Mouse (Mus musculus) midbrain, embryonic 15.5 days (tissue): Measurements from ENCODE around the gene Rusc2. TPM values are rescaled to one million over a fixed set of nuclear protein-coding genes. Genes with fewer than 3 reads are reported as not detected.

ENCODE experiments used
- ATAC-seq: fragments of 200-750 bp; cut with Nextera tagmentation; replicated peaks from 2 replicates; pipeline ENCODE4 v1.8.0; 2017; ENCODE audit warnings: moderate TSS enrichment
- H3K27ac ChIP-seq: fragments of 300-500 bp; sonication (generic); 2 replicates; pipeline ENCODE4 v1.5.1; 2015; ENCODE audit warnings: mild to moderate bottlenecking, inconsistent platforms
- H3K27me3 ChIP-seq: fragments of 300-500 bp; sonication (generic); replicated peaks from 2 replicates; pipeline ENCODE4 v1.6.1; 2015; ENCODE audit warnings: inconsistent platforms
- H3K36me3 ChIP-seq: fragments of 300-500 bp; sonication (generic); replicated peaks from 2 replicates; pipeline ENCODE4 v1.6.1; 2015; ENCODE audit warnings: inconsistent platforms
- H3K4me1 ChIP-seq: fragments of 300-500 bp; sonication (generic); 2 replicates; pipeline ENCODE4 v1.6.1; 2015; ENCODE audit warnings: inconsistent platforms
- H3K4me2 ChIP-seq: fragments of 300-500 bp; sonication (generic); 2 replicates; pipeline ENCODE4 v1.6.1; 2015; ENCODE audit warnings: inconsistent platforms, mild to moderate bottlenecking, moderate library complexity
- H3K4me3 ChIP-seq: fragments of 300-500 bp; sonication (generic); 2 replicates; pipeline ENCODE4 v1.5.1; 2015; ENCODE audit warnings: mild to moderate bottlenecking, inconsistent platforms
- H3K9ac ChIP-seq: fragments of 300-500 bp; sonication (generic); 2 replicates; pipeline ENCODE4 v1.6.1; 2015; ENCODE audit warnings: mild to moderate bottlenecking, inconsistent platforms
- H3K9me3 ChIP-seq: fragments of 300-500 bp; sonication (generic); 2 replicates; pipeline ENCODE4 v1.6.1; 2016; ENCODE audit warnings: inconsistent platforms
- WGBS: fragments of 180-500 bp; shearing (Covaris S2); methylation state at CpG from one replicate; pipeline ENCODE4 v1.1.7; 2015; ENCODE audit warnings: mixed read lengths; 5-methylcytosine and 5-hydroxymethylcytosine counted together
- polyA plus RNA-seq: library from polyadenylated mRNA; unstranded; fragments of >200 nt; fragmentation: Nextera tagmentation; extraction: Ambion mirVana; gene quantifications from 2 replicates; pipeline ENCODE4 v1.2.1, GENCODE M21; 2015

Rusc2 gene
- polyA plus RNA-seq, 1 experiment from 2014 or later: 107 TPM

GRCm38 (mm10) chr4:43463102-43463501 is 81.3 kb downstream of the Rusc2 start:
- Histone ChIP-seq H3K4me1 (no peaks in the 10 kb centered on the region), H3K27ac (no peak overlapping the region), H3K9me3 (no peaks in the 10 kb centered on the region), H3K36me3 (no peaks in the 10 kb centered on the region), H3K4me2 (no peak overlapping the region), H3K4me3 (no peak overlapping the region), H3K27me3 (no peaks in the 10 kb centered on the region), H3K9ac (no peak overlapping the region)
- 94% methylated on average over 5 of the region's 5 CpGs for WGBS
- no peak for ATAC-seq

- H3K27ac ChIP-seq: no peak overlapping the region
- no peak overlapping the region for H3K4me2 ChIP-seq
- no peaks in the 10 kb centered on the region for H3K9me3 ChIP-seq
- H3K9ac ChIP-seq: no peak overlapping the region
- H3K27me3 ChIP-seq: no peaks in the 10 kb centered on the region
- no peaks in the 10 kb centered on the region for H3K36me3 ChIP-seq
- ATAC-seq: no peak
- no peaks in the 10 kb centered on the region for H3K4me1 ChIP-seq
- H3K4me3 ChIP-seq: no peak overlapping the region
- WGBS: 87% methylated on average over 6 of the region's 6 CpGs
These were observed 84.2 kb downstream of the Rusc2 start for GRCm38 (mm10) chr4:43465935-43466334.

DNA sequence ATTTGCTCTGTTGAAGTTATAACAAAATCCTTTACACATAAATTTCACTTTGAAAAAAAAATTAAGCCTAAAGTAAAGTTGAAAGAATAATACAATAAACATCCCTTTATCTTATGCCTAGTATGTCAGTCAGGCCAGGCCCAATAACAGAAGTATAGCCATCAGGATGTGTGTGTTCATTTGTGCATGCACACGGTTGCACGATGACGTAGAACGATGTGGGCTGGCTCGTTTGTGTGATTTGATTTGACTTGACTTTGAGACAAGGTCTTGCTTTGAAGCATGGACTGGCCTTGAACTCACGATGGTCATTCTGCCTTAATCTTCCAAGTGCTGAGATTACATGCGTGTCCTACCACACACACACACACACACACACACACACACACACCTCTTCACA is 85.1 kb downstream of the Rusc2 start:
- 91% methylated on average over 7 of the region's 7 CpGs for WGBS
- no peak for ATAC-seq
- H3K4me3 ChIP-seq: no peak overlapping the region

DNA sequence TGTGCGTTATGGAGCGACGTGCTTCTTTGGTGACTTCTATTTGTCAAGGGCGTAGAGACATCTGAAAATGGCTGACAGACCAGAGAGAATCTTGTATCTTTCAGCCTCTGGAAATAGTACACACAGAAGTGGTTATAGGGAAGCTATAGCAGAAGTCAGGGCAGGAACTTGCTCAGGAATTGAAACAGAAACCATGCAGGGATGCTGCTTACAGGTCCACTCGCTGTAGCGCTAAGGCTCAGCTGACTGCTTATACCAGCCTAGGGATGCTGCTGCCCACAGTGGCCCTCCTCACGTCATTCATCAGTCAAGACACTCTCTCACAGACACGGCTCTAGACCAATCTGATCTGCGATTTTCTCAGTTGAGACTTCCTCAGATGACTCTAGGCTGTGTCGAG is 88.5 kb downstream of the Rusc2 start:
- H3K27ac ChIP-seq: no peak overlapping the region
- H3K4me1 ChIP-seq: no peaks in the 10 kb centered on the region
- no peaks in the 10 kb centered on the region for H3K9me3 ChIP-seq
- 93% methylated on average over 10 of the region's 10 CpGs for WGBS
- H3K4me2 ChIP-seq: no peak overlapping the region
- H3K27me3 ChIP-seq: no peaks in the 10 kb centered on the region
- H3K36me3 ChIP-seq: no peaks in the 10 kb centered on the region
- no peak for ATAC-seq
- no peak overlapping the region for H3K9ac ChIP-seq
- H3K4me3 ChIP-seq: no peak overlapping the region

More for the DNA sequence above, 85.1 kb downstream of the Rusc2 start:
- no peaks in the 10 kb centered on the region for H3K27me3 ChIP-seq
- H3K4me1 ChIP-seq: no peaks in the 10 kb centered on the region
- H3K9ac ChIP-seq: no peak overlapping the region
- no peaks in the 10 kb centered on the region for H3K36me3 ChIP-seq
- no peaks in the 10 kb centered on the region for H3K9me3 ChIP-seq
- H3K4me2 ChIP-seq: no peak overlapping the region
- no peak overlapping the region for H3K27ac ChIP-seq

GRCm38 (mm10) chr4:43473636-43474035 is 91.9 kb downstream of the Rusc2 start:
- WGBS: 84% methylated on average over 1 of the region's 1 CpGs

DNA sequence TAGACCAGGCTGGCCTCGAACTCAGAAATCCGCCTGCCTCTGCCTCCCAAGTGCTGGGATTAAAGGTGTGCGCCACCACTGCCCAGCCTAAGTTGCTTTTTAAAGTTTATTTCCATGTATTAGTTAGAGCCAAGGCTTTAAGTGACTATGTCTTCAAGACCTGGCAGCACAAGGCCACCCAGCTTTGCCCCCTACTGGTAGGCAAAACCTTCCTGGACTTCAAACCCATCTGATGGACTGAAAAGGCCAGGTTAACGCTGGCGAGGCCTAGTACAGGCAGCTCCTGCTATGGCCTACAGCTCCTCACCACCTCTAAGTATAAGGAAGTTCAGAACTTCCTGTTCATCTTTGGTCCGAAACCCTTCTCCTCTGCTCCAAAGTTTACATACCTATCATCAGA is 94.8 kb downstream of the Rusc2 start:
- no peaks in the 10 kb centered on the region for H3K27me3 ChIP-seq
- no peak overlapping the region for H3K4me2 ChIP-seq
- no peak overlapping the region for H3K27ac ChIP-seq
- H3K4me1 ChIP-seq: peaks cover 6% of the 10 kb centered on the region
- no peak for ATAC-seq
- H3K36me3 ChIP-seq: no peaks in the 10 kb centered on the region
- no peak overlapping the region for H3K9ac ChIP-seq
- no peaks in the 10 kb centered on the region for H3K9me3 ChIP-seq
- H3K4me3 ChIP-seq: no peak overlapping the region
- WGBS: 87% methylated on average over 6 of the region's 6 CpGs

More at GRCm38 (mm10) chr4:43473636-43474035, 91.9 kb downstream of the Rusc2 start:
- Histone ChIP-seq H3K36me3 (no peaks in the 10 kb centered on the region), H3K4me2 (no peak overlapping the region), H3K9ac (no peak overlapping the region), H3K4me3 (no peak overlapping the region), H3K9me3 (no peaks in the 10 kb centered on the region), H3K27me3 (no peaks in the 10 kb centered on the region), H3K27ac (no peak overlapping the region), H3K4me1 (peaks cover 6% of the 10 kb centered on the region)
- no peak for ATAC-seq

Other genes starting within 250 kb of the Rusc2 start
- gene Atp8b5, start 114.8 kb upstream of the Rusc2 start, polyA plus RNA-seq: 0.46 and 0.89 TPM in 2 replicates
- 0.52 and 1.7 TPM in 2 replicates for gene Fam166b, start 47.2 kb downstream of the Rusc2 start, polyA plus RNA-seq
- 16.7 and 17.1 TPM in 2 replicates for gene Tesk1, start 60.0 kb downstream of the Rusc2 start, polyA plus RNA-seq
- 6.0 and 6.6 TPM in 2 replicates for gene Cd72, start 72.6 kb downstream of the Rusc2 start, polyA plus RNA-seq
- not detected in 2 replicates for gene Sit1, start 101.8 kb downstream of the Rusc2 start, polyA plus RNA-seq
- gene Ccdc107, start 110.9 kb downstream of the Rusc2 start, polyA plus RNA-seq: 81.4 and 82.8 TPM in 2 replicates
- gene Arhgef39, start 117.7 kb downstream of the Rusc2 start, polyA plus RNA-seq: 6.2 and 7.0 TPM in 2 replicates
- 0.32 and 0.49 TPM in 2 replicates for gene Car9, start 125.0 kb downstream of the Rusc2 start, polyA plus RNA-seq
- gene Tpm2, start 141.8 kb downstream of the Rusc2 start, polyA plus RNA-seq: 9.8 and 10.7 TPM in 2 replicates
- 82.7 and 94.0 TPM in 2 replicates for gene Creb3, start 180.4 kb downstream of the Rusc2 start, polyA plus RNA-seq
- 58.8 and 61.0 TPM in 2 replicates for gene Tln1, start 180.7 kb downstream of the Rusc2 start, polyA plus RNA-seq
- 24.8 and 25.7 TPM in 2 replicates for gene Rgp1, start 196.7 kb downstream of the Rusc2 start, polyA plus RNA-seq
- 67.9 and 71.0 TPM in 2 replicates for gene Gba2, start 196.9 kb downstream of the Rusc2 start, polyA plus RNA-seq
- 1.3 and 1.9 TPM in 2 replicates for gene Msmp, start 202.5 kb downstream of the Rusc2 start, polyA plus RNA-seq
- 12.8 and 16.0 TPM in 2 replicates for gene Npr2, start 250.0 kb downstream of the Rusc2 start, polyA plus RNA-seq